Mouse (Mus musculus) layer of hippocampus, adult 11-12 months (tissue): ENCODE results near the gene Fam240b.

Experiments
- DNase-seq: peaks from one replicate; pipeline ENCODE4 v3.0.0; 2022; ENCODE audit warnings: low spot score

Gene Fam240b

DNA sequence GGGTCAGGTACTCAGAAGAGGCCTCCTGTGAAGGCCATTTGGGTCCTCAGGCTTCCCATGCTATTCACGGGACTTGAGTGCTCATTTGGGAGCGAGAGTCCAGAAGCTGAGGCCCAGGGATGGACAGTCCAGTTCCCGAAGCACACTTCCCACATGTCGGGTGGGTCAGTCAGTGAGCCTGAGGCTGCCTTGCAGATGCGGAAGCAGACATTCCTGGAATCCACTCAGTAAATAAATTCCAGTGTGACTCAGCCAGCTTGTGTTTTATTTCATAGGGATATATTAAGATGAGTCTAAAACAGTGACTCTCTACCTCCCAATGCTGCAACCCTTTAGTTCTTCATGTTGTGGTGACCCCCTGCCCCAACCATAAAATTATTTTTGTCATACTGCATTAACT is 58.1 kb downstream of the Fam240b start:
- DNase-seq, result no peak

DNA sequence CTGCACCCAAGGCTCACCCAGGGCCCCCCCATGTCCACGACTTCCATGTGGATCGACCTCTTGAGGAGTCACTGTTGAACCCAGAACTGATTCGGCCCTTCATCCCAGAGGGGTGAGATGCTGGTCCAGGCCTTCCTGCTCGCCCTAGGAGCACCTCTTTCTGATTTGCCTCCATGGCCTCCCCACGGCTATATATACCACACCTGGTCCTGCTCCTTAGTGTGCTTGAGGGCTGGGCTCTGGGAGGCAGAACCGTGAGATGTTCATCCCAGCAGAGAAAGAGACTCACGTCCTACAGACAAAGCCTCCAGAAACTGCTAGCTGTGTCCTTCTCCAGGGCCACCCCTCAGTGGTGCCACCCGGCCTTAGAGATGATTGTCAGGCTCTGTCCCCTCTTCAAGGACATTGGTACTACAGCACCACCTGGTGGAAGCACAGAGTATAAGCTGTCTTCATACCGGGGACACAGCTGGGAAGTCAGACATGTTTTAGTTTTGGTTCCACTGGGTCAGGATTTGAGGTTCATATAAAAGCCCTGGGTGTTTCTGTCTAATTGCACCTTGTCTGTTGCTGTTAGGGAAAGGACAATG is 58.6 kb downstream of the Fam240b start:
- peak; percentile 73 for DNase-seq

DNA sequence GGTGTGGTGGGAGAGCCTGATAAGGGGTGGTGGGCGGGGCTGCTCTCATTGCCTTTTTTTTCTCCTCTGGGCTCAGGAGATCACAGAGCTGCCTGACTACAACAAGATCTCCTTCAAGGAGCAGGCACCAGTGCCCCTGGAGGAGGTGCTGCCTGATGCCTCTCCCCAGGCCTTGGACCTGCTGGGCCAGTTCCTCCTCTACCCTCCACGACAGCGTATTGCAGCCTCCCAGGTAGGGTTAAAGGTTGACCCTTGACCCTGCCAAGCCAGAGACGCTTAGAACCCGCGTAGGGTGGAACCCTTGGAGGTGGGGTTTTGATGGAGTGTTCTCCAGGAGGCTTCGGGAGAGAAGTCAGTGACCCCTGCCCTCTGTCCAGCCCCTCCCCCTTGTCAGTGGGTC is 59.8 kb downstream of the Fam240b start:
- no peak for DNase-seq

DNA sequence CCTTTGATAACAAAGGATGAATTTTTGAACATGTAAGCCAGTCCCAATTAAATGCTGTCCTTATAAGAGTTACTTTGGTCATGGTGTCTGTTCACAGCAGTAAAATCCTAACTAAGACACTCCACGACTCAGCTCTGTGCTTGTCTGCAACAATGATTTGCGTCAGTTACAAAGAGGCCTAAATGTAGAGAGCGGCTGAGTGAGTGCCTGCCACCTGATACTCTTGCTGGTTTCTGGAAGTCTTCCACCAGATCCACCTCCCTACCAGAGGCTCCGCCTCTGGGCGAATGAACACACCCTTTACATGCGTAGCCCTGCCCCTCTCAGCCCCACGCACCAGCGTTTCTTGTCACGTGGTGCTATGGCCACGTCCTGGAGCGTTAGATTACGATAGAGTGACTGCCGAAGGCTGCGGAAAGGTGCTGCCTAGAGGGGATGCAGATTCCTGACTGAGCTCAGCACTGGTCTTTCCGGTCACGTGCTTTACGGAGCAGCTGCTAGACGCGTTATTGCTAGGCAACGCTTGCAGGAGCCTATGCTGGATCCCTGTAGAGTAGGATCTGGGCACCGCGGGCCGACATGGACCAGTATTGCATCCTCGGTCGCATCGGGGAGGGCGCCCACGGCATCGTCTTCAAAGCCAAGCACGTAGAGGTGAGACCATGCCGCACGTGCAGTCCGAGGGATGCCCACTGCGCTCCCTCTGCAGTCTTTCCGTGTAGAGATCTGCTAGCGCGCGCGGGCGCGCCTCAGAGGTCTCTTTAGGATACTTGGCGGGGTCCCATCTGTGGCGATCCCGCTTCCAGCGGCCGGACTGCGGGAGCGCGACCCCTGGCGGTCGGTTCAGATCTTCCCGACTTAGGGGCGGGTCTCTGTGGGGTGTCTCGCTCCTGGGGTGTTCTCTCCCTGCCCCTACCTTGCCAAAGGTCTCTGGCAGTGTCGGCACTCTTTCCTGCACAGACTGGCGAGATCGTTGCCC is 65.3 kb downstream of the Fam240b start, which contains the start of gene Cdk20:
Gene Cdk20, plus strand, starts transcription at position 298 of the 979 bp plus-strand sequence.
- DNase-seq, result peak; percentile 95
